Mouse (Mus musculus) midbrain, embryonic 15.5 days (tissue): Measurements from ENCODE around the gene Ripor3. TPM values are rescaled to one million over a fixed set of nuclear protein-coding genes. Genes with fewer than 3 reads are reported as not detected.
A peak's percentile ranks its signal among the peaks of the same experiment; 100 is the strongest.

Experiments used
- ATAC-seq: fragments of 200-750 bp; cut with Nextera tagmentation; replicated peaks from 2 replicates; pipeline ENCODE4 v1.8.0; 2017; ENCODE audit warnings: moderate TSS enrichment
- H3K27ac ChIP-seq: fragments of 300-500 bp; sonication (generic); 2 replicates; pipeline ENCODE4 v1.5.1; 2015; ENCODE audit warnings: mild to moderate bottlenecking, inconsistent platforms
- H3K27me3 ChIP-seq: fragments of 300-500 bp; sonication (generic); replicated peaks from 2 replicates; pipeline ENCODE4 v1.6.1; 2015; ENCODE audit warnings: inconsistent platforms
- H3K36me3 ChIP-seq: fragments of 300-500 bp; sonication (generic); replicated peaks from 2 replicates; pipeline ENCODE4 v1.6.1; 2015; ENCODE audit warnings: inconsistent platforms
- H3K4me1 ChIP-seq: fragments of 300-500 bp; sonication (generic); 2 replicates; pipeline ENCODE4 v1.6.1; 2015; ENCODE audit warnings: inconsistent platforms
- H3K4me2 ChIP-seq: fragments of 300-500 bp; sonication (generic); 2 replicates; pipeline ENCODE4 v1.6.1; 2015; ENCODE audit warnings: inconsistent platforms, mild to moderate bottlenecking, moderate library complexity
- H3K4me3 ChIP-seq: fragments of 300-500 bp; sonication (generic); 2 replicates; pipeline ENCODE4 v1.5.1; 2015; ENCODE audit warnings: mild to moderate bottlenecking, inconsistent platforms
- H3K9ac ChIP-seq: fragments of 300-500 bp; sonication (generic); 2 replicates; pipeline ENCODE4 v1.6.1; 2015; ENCODE audit warnings: mild to moderate bottlenecking, inconsistent platforms
- H3K9me3 ChIP-seq: fragments of 300-500 bp; sonication (generic); 2 replicates; pipeline ENCODE4 v1.6.1; 2016; ENCODE audit warnings: inconsistent platforms
- WGBS: fragments of 180-500 bp; shearing (Covaris S2); methylation state at CpG from one replicate; pipeline ENCODE4 v1.1.7; 2015; ENCODE audit warnings: mixed read lengths; 5-methylcytosine and 5-hydroxymethylcytosine counted together
- polyA plus RNA-seq: library from polyadenylated mRNA; unstranded; fragments of >200 nt; fragmentation: Nextera tagmentation; extraction: Ambion mirVana; gene quantifications from 2 replicates; pipeline ENCODE4 v1.2.1, GENCODE M21; 2015

Ripor3 gene
- polyA plus RNA-seq, 1 experiment from 2014 or later, result 0.70 TPM

- peaks cover 54% of the 10 kb centered on the region for H3K4me1 ChIP-seq
- H3K27ac ChIP-seq, result no peak overlapping the region
- no peaks in the 10 kb centered on the region for H3K36me3 ChIP-seq
- 86% methylated on average over 3 of the region's 3 CpGs for WGBS
- no peaks in the 10 kb centered on the region for H3K9me3 ChIP-seq
- no peaks in the 10 kb centered on the region for H3K27me3 ChIP-seq
- no peak overlapping the region for H3K9ac ChIP-seq
- H3K4me2 ChIP-seq, result no peak overlapping the region
- ATAC-seq, result no peak
- no peak overlapping the region for H3K4me3 ChIP-seq
Measured at GRCm38 (mm10) chr2:167947251-167947650, 63.2 kb downstream of the Ripor3 start.

GRCm38 (mm10) chr2:167945451-167945850 is 65.0 kb downstream of the Ripor3 start:
- Histone ChIP-seq H3K4me1 (peaks cover 69% of the 10 kb centered on the region), H3K27me3 (no peaks in the 10 kb centered on the region), H3K4me2 (no peak overlapping the region), H3K4me3 (no peak overlapping the region), H3K27ac (no peak overlapping the region), H3K9me3 (no peaks in the 10 kb centered on the region), H3K9ac (no peak overlapping the region), H3K36me3 (no peaks in the 10 kb centered on the region)
- ATAC-seq, result no peak
- WGBS, result 73% methylated on average over 5 of the region's 5 CpGs

- Histone ChIP-seq H3K4me1 (peaks cover 74% of the 10 kb centered on the region), H3K4me3 (no peak overlapping the region), H3K9ac (no peak overlapping the region), H3K27ac (no peak overlapping the region), H3K27me3 (no peaks in the 10 kb centered on the region), H3K9me3 (no peaks in the 10 kb centered on the region), H3K36me3 (no peaks in the 10 kb centered on the region), H3K4me2 (no peak overlapping the region)
- WGBS, result 78% methylated on average over 3 of the region's 3 CpGs
- ATAC-seq, result no peak
Measured at GRCm38 (mm10) chr2:167944193-167944592, 66.2 kb downstream of the Ripor3 start.

GRCm38 (mm10) chr2:167942926-167943633 is 67.3 kb downstream of the Ripor3 start:
- Histone ChIP-seq H3K4me2 (no peak overlapping the region), H3K27ac (peak overlapping the region; percentile 12), H3K9me3 (no peaks in the 10 kb centered on the region), H3K36me3 (no peaks in the 10 kb centered on the region), H3K4me3 (no peak overlapping the region), H3K27me3 (no peaks in the 10 kb centered on the region), H3K9ac (no peak overlapping the region), H3K4me1 (peaks cover 67% of the 10 kb centered on the region)
- 73% methylated on average over 12 of the region's 12 CpGs for WGBS
- ATAC-seq, result no peak

GRCm38 (mm10) chr2:167942199-167942925 is 68.1 kb downstream of the Ripor3 start:
- H3K27me3 ChIP-seq, result no peaks in the 10 kb centered on the region
- no peak overlapping the region for H3K9ac ChIP-seq
- no peaks in the 10 kb centered on the region for H3K9me3 ChIP-seq
- peaks cover 62% of the 10 kb centered on the region for H3K4me1 ChIP-seq
- peak; percentile 48 for ATAC-seq
- H3K36me3 ChIP-seq, result no peaks in the 10 kb centered on the region
- H3K27ac ChIP-seq, result peak overlapping the region; percentile 12
- H3K4me2 ChIP-seq, result no peak overlapping the region; the same call in 1 of the 2 replicates
- 21% methylated on average over 8 of the region's 8 CpGs for WGBS
- no peak overlapping the region for H3K4me3 ChIP-seq

- H3K4me3 ChIP-seq, result no peak overlapping the region
- WGBS, result 39% methylated on average over 6 of the region's 6 CpGs
- H3K9ac ChIP-seq, result no peak overlapping the region
- peak overlapping the region; percentile 12 for H3K27ac ChIP-seq
- no peaks in the 10 kb centered on the region for H3K36me3 ChIP-seq
- peaks cover 66% of the 10 kb centered on the region for H3K4me1 ChIP-seq
- H3K4me2 ChIP-seq, result no peak overlapping the region; the same call in 1 of the 2 replicates
- H3K9me3 ChIP-seq, result no peaks in the 10 kb centered on the region
- H3K27me3 ChIP-seq, result no peaks in the 10 kb centered on the region
- ATAC-seq, result 0 out of 2 replicates have a peak, but pooled peaks have one; percentile 4
Measured at GRCm38 (mm10) chr2:167941745-167942176, 68.7 kb downstream of the Ripor3 start.

- Histone ChIP-seq H3K4me1 (peaks cover 71% of the 10 kb centered on the region), H3K27me3 (no peaks in the 10 kb centered on the region), H3K27ac (peak overlapping the region; percentile 12; the same call in 1 of the 2 replicates), H3K9ac (no peak overlapping the region), H3K4me3 (no peak overlapping the region), H3K4me2 (no peak overlapping the region), H3K36me3 (no peaks in the 10 kb centered on the region), H3K9me3 (no peaks in the 10 kb centered on the region)
- ATAC-seq, result no peak
- 48% methylated on average over 4 of the region's 4 CpGs for WGBS
Measured at GRCm38 (mm10) chr2:167941320-167941719, 69.1 kb downstream of the Ripor3 start.

- H3K4me3 ChIP-seq, result no peak overlapping the region
- WGBS, result 92% methylated on average over 11 of the region's 11 CpGs
- H3K9me3 ChIP-seq, result no peaks in the 10 kb centered on the region
- H3K4me1 ChIP-seq, result peaks cover 74% of the 10 kb centered on the region
- ATAC-seq, result no peak
- H3K9ac ChIP-seq, result no peak overlapping the region
- no peak overlapping the region for H3K27ac ChIP-seq
- H3K27me3 ChIP-seq, result no peaks in the 10 kb centered on the region
- H3K4me2 ChIP-seq, result no peak overlapping the region
- H3K36me3 ChIP-seq, result no peaks in the 10 kb centered on the region
Measured at GRCm38 (mm10) chr2:167940636-167941035, 69.8 kb downstream of the Ripor3 start.

GRCm38 (mm10) chr2:167939632-167940399 is 70.6 kb downstream of the Ripor3 start:
- no peaks in the 10 kb centered on the region for H3K36me3 ChIP-seq
- ATAC-seq, result no peak
- WGBS, result 58% methylated on average over 11 of the region's 11 CpGs
- H3K27ac ChIP-seq, result no peak overlapping the region
- H3K4me3 ChIP-seq, result no peak overlapping the region
- H3K9me3 ChIP-seq, result no peaks in the 10 kb centered on the region
- H3K9ac ChIP-seq, result no peak overlapping the region
- H3K4me1 ChIP-seq, result peaks cover 78% of the 10 kb centered on the region
- no peaks in the 10 kb centered on the region for H3K27me3 ChIP-seq
- no peak overlapping the region for H3K4me2 ChIP-seq

GRCm38 (mm10) chr2:167939204-167939603 is 71.2 kb downstream of the Ripor3 start:
- no peaks in the 10 kb centered on the region for H3K27me3 ChIP-seq
- no peak overlapping the region for H3K4me3 ChIP-seq
- no peak for ATAC-seq
- peaks cover 77% of the 10 kb centered on the region for H3K4me1 ChIP-seq
- H3K9ac ChIP-seq, result no peak overlapping the region
- no peak overlapping the region for H3K4me2 ChIP-seq
- H3K27ac ChIP-seq, result no peak overlapping the region
- H3K36me3 ChIP-seq, result no peaks in the 10 kb centered on the region
- no peaks in the 10 kb centered on the region for H3K9me3 ChIP-seq
- 65% methylated on average over 4 of the region's 4 CpGs for WGBS

- no peak overlapping the region for H3K4me2 ChIP-seq
- H3K4me3 ChIP-seq, result no peak overlapping the region
- no peaks in the 10 kb centered on the region for H3K27me3 ChIP-seq
- no peak overlapping the region for H3K9ac ChIP-seq
- no peak overlapping the region for H3K27ac ChIP-seq
- H3K4me1 ChIP-seq, result peaks cover 77% of the 10 kb centered on the region
- no peak for ATAC-seq
- H3K36me3 ChIP-seq, result no peaks in the 10 kb centered on the region
- no peaks in the 10 kb centered on the region for H3K9me3 ChIP-seq
- WGBS, result 87% methylated on average over 3 of the region's 3 CpGs
Measured at GRCm38 (mm10) chr2:167938786-167939185, 71.6 kb downstream of the Ripor3 start.

- Histone ChIP-seq H3K27me3 (no peaks in the 10 kb centered on the region), H3K9me3 (no peaks in the 10 kb centered on the region), H3K9ac (no peak overlapping the region), H3K4me1 (peaks cover 60% of the 10 kb centered on the region), H3K36me3 (no peaks in the 10 kb centered on the region), H3K4me2 (no peak overlapping the region), H3K27ac (no peak overlapping the region), H3K4me3 (no peak overlapping the region)
- 80% methylated on average over 3 of the region's 3 CpGs for WGBS
- ATAC-seq, result no peak
Measured at GRCm38 (mm10) chr2:167935956-167936355, 74.5 kb downstream of the Ripor3 start.
